Mouse (Mus musculus) cerebellum, adult 2 months (tissue): ENCODE measurements at regions not wholly inside any gene's neighbourhood (a gene's known extent, or its start where the extent isn't known, plus 50 kb on each side); places are given as distances from the start of the nearest gene placed in this dataset.

Experiments used
- CTCF ChIP-seq: fragments of 200-500 bp; IDR thresholded peaks from 2 replicates; pipeline ENCODE4 v1.5.1; 2011; ENCODE audit warnings: low read depth, mild to moderate bottlenecking, control low read depth, low read length, moderate library complexity, borderline replicate concordance; ENCODE audit not compliant: insufficient read depth
- POLR2A ChIP-seq: fragments of 200-500 bp; IDR thresholded peaks from 2 replicates; pipeline ENCODE4 v1.6.1; 2011; ENCODE audit warnings: low read length, control low read depth, borderline replicate concordance; ENCODE audit not compliant: insufficient read depth

GRCm38 (mm10) chr8:10869866-10870265 lies 138.4 kb downstream of the Irs2 start:
- no peak for TF ChIP-seq CTCF
- no peak for TF ChIP-seq POLR2A
